Mouse (Mus musculus): Measurements from ENCODE around the gene Tgfbrap1.

GRCm38 (mm10) chr1:43120950-43121349 is 22.5 kb upstream of the Tgfbrap1 start:
- no peak for TF ChIP-seq CTCF (IDR thresholded peaks at IDR 0.05)
- no peak for TF ChIP-seq EP300 (IDR thresholded peaks at IDR 0.05)
